Comparison of ENCODE assay signal across 8 mouse cellular contexts in genomic region chr11:73019147-73019795, GRCm38 (mm10). TPM values are rescaled to one million over a fixed set of nuclear protein-coding genes. Genes with fewer than 3 reads are reported as not detected.
DNase-seq lines count a peak whose midpoint lies in the region; ATAC-seq lines count a peak whose summit lies in the region.

No protein-coding gene starts in this region.

- H3K9me3 ChIP-seq in forebrain, embryonic 13.5 days (replicated peaks), result no peaks in the 10 kb centered on the region
- no peaks in the 10 kb centered on the region for H3K9me3 ChIP-seq in limb, embryonic 10.5 days (replicated peaks)
- no peaks in the 10 kb centered on the region for H3K9me3 ChIP-seq in midbrain, embryonic 11.5 days (ENCODE audit: control insufficient read depth, low read length)

- H3K27me3 ChIP-seq in forebrain, embryonic 13.5 days, result peaks cover 31% of the 10 kb centered on the region
- H3K27me3 ChIP-seq in limb, embryonic 10.5 days (ENCODE audit: low read depth, poor library complexity, severe bottlenecking), result peaks cover 66% of the 10 kb centered on the region
- H3K27me3 ChIP-seq in midbrain, embryonic 11.5 days (ENCODE audit: control insufficient read depth, insufficient read depth, low read length), result peaks cover 26% of the 10 kb centered on the region

- under 1% methylated on average over 46 of the region's 46 CpGs for WGBS in forebrain, embryonic 13.5 days
- 2% methylated on average over 46 of the region's 46 CpGs for WGBS in limb, embryonic 10.5 days
- under 1% methylated on average over 46 of the region's 46 CpGs for WGBS in midbrain, embryonic 11.5 days

- ATAC-seq in forebrain, embryonic 13.5 days, result peak; percentile 70
- peak; percentile 82 for ATAC-seq in inflammation-experienced regulatory T-cells, adult 6 months
- peak; percentile 70 for ATAC-seq in midbrain, embryonic 11.5 days (ENCODE audit: low FRiP score)

- H3K4me2 ChIP-seq in forebrain, embryonic 13.5 days, result peak overlapping the region; percentile 97
- H3K4me2 ChIP-seq in midbrain, embryonic 11.5 days, result peak overlapping the region; percentile 97

- H3K9ac ChIP-seq in forebrain, embryonic 13.5 days, result peak overlapping the region; percentile 69
- H3K9ac ChIP-seq in midbrain, embryonic 11.5 days (ENCODE audit: low read length), result peak overlapping the region; percentile 60

- H3K4me1 ChIP-seq in forebrain, embryonic 13.5 days, result peaks cover 22% of the 10 kb centered on the region
- peaks cover 23% of the 10 kb centered on the region for H3K4me1 ChIP-seq in limb, embryonic 10.5 days
- H3K4me1 ChIP-seq in midbrain, embryonic 11.5 days (ENCODE audit: control insufficient read depth, insufficient read depth, low read length), result peaks cover 10% of the 10 kb centered on the region

- peak; percentile 43 for DNase-seq in gastrocnemius, postnatal 10 days
- no peak for DNase-seq in gastrocnemius, adult 8-10 months (ENCODE audit: low spot score in 2 of 2)
- DNase-seq in brain, embryonic 18.5 days (ENCODE audit: low read depth, low spot score), result peak; percentile 36
- DNase-seq in limb, embryonic 10.5 days (ENCODE audit: low spot score), result no peak
- peak; percentile 97 for DNase-seq in midbrain, embryonic 11.5 days (ENCODE audit: low spot score, missing footprints)
- DNase-seq in spleen, postnatal 36 days (ENCODE audit: low spot score in 2 of 2), result peak; percentile 76 to 78

- peak overlapping the region; percentile 68 for H3K4me3 ChIP-seq in forebrain, embryonic 13.5 days
- H3K4me3 ChIP-seq in limb, embryonic 10.5 days, result peak overlapping the region; percentile 75
- peak overlapping the region; percentile 65 for H3K4me3 ChIP-seq in midbrain, embryonic 11.5 days (ENCODE audit: low read depth, low read length)

- 0 out of 2 replicates have a peak overlapping the region, but pooled peaks have one; percentile 17 for H3K27ac ChIP-seq in forebrain, embryonic 13.5 days
- H3K27ac ChIP-seq in limb, embryonic 10.5 days, result peak overlapping the region; percentile 72
- H3K27ac ChIP-seq in midbrain, embryonic 11.5 days (ENCODE audit: low read depth, low read length), result no peak overlapping the region

- H3K36me3 ChIP-seq in forebrain, embryonic 13.5 days (ENCODE audit: poor library complexity, severe bottlenecking), result no peaks in the 10 kb centered on the region
- no peaks in the 10 kb centered on the region for H3K36me3 ChIP-seq in limb, embryonic 10.5 days
- H3K36me3 ChIP-seq in midbrain, embryonic 11.5 days (ENCODE audit: control insufficient read depth, insufficient read depth, low read length), result no peaks in the 10 kb centered on the region

RNA-seq across cellular contexts. Expression of gene Camkk1, which starts 0.5 kb away (rescaled TPM):
- total RNA-seq in gastrocnemius, postnatal 10 days (2021), result 1 to 10 TPM; 1.7 to 2.2 TPM
- total RNA-seq in gastrocnemius, adult 8-10 months (2022), result under 1 TPM; 0.22 to 0.32 (median 0.28) TPM
- polyA plus RNA-seq in forebrain, embryonic 13.5 days (2015; fragmentation: Nextera tagmentation; extraction: Ambion mirVana), result 10.3 and 11.8 TPM in 2 replicates
- 1 to 10 TPM in 2 of 3 experiments, under 1 TPM in 1; 0.92 to 3.2 (median 3.0) TPM for polyA plus RNA-seq in inflammation-experienced regulatory T-cells, adult 6 months (2017; shearing (Covaris generic))
- polyA plus RNA-seq in limb, embryonic 10.5 days (2016; fragmentation: Nextera tagmentation; extraction: Ambion mirVana), result 3.6 and 6.3 TPM in 2 replicates
- 3.7 and 4.2 TPM in 2 replicates for polyA plus RNA-seq in midbrain, embryonic 11.5 days (2014; fragmentation: Nextera tagmentation; extraction: Ambion mirVana)

RNA-seq across cellular contexts. Expression of gene P2rx1, which starts 20.4 kb away (rescaled TPM):
- total RNA-seq in gastrocnemius, postnatal 10 days (2021), result 1 to 10 TPM in 1 of 2 experiments, under 1 TPM in 1; 0.85 to 1.2 TPM
- under 1 TPM; 0.24 to 0.52 (median 0.34) TPM for total RNA-seq in gastrocnemius, adult 8-10 months (2022)
- 0.25 and 0.46 TPM in 2 replicates for polyA plus RNA-seq in forebrain, embryonic 13.5 days (2015; fragmentation: Nextera tagmentation; extraction: Ambion mirVana)
- not detected for polyA plus RNA-seq in inflammation-experienced regulatory T-cells, adult 6 months (2017; shearing (Covaris generic))
- 0.68 and 0.84 TPM in 2 replicates for polyA plus RNA-seq in limb, embryonic 10.5 days (2016; fragmentation: Nextera tagmentation; extraction: Ambion mirVana)
- 1.2 and 1.3 TPM in 2 replicates for polyA plus RNA-seq in midbrain, embryonic 11.5 days (2014; fragmentation: Nextera tagmentation; extraction: Ambion mirVana)

RNA-seq across cellular contexts. Expression of gene Ncbp3, which starts 28.3 kb away (rescaled TPM):
- 1 to 10 TPM; 4.6 to 6.6 TPM for total RNA-seq in gastrocnemius, postnatal 10 days (2021)
- 1 to 10 TPM; 2.3 to 3.3 (median 2.9) TPM for total RNA-seq in gastrocnemius, adult 8-10 months (2022)
- polyA plus RNA-seq in forebrain, embryonic 13.5 days (2015; fragmentation: Nextera tagmentation; extraction: Ambion mirVana), result 12.8 and 13.4 TPM in 2 replicates
- 10 to 100 TPM; 12.6 to 21.1 (median 19.4) TPM for polyA plus RNA-seq in inflammation-experienced regulatory T-cells, adult 6 months (2017; shearing (Covaris generic))
- 13.5 and 14.7 TPM in 2 replicates for polyA plus RNA-seq in limb, embryonic 10.5 days (2016; fragmentation: Nextera tagmentation; extraction: Ambion mirVana)
- polyA plus RNA-seq in midbrain, embryonic 11.5 days (2014; fragmentation: Nextera tagmentation; extraction: Ambion mirVana), result 10.8 and 11.0 TPM in 2 replicates

RNA-seq across cellular contexts. Expression of gene Atp2a3, which starts 58.3 kb away (rescaled TPM):
- total RNA-seq in gastrocnemius, postnatal 10 days (2021), result 10 to 100 TPM; 22.4 to 25.0 TPM
- 1 to 10 TPM; 3.4 to 6.6 (median 4.9) TPM for total RNA-seq in gastrocnemius, adult 8-10 months (2022)
- 0.40 and 0.47 TPM in 2 replicates for polyA plus RNA-seq in forebrain, embryonic 13.5 days (2015; fragmentation: Nextera tagmentation; extraction: Ambion mirVana)
- polyA plus RNA-seq in inflammation-experienced regulatory T-cells, adult 6 months (2017; shearing (Covaris generic)), result 100 to 1,000 TPM in 1 of 3 experiments, 10 to 100 TPM in 2; 61.5 to 121 (median 72.5) TPM
- 1.0 and 1.5 TPM in 2 replicates for polyA plus RNA-seq in limb, embryonic 10.5 days (2016; fragmentation: Nextera tagmentation; extraction: Ambion mirVana)
- polyA plus RNA-seq in midbrain, embryonic 11.5 days (2014; fragmentation: Nextera tagmentation; extraction: Ambion mirVana), result 0.59 and 0.95 TPM in 2 replicates

Comparison
In these comparisons a context has a peak if more than half of its experiments do, and no peak if none do; other contexts are left out.
1. DNase-seq: peak in gastrocnemius, postnatal 10 days (single experiment), brain, embryonic 18.5 days (single experiment), midbrain, embryonic 11.5 days (single experiment) and spleen, postnatal 36 days (2 of 2); none in gastrocnemius, adult 8-10 months (0 of 2) and limb, embryonic 10.5 days (single experiment).
2. Peak in every context shown above with its lines, with median percentiles within 50 percentile points of each other: ATAC-seq and H3K4me3 ChIP-seq.